Mouse (Mus musculus): ENCODE data around the gene Plcd3.

- no peak for TF ChIP-seq CTCF (IDR thresholded peaks at IDR 0.05 in 2 of 3, conservative IDR thresholded peaks at IDR 0.05 in 1 of 3; ENCODE audit: control insufficient read depth in 1 of 3, insufficient read depth in 1 of 3, low read depth in 2 of 3, low read length in 3 of 3, poor library complexity in 1 of 3, severe bottlenecking in 1 of 3)
- TF ChIP-seq MAFK (IDR thresholded peaks at IDR 0.05; ENCODE audit: borderline replicate concordance, low read depth, low read length), result no peak
- no peak for TF ChIP-seq TAL1 (IDR thresholded peaks at IDR 0.05; ENCODE audit: low read length)
- TF ChIP-seq USF2 (IDR thresholded peaks at IDR 0.05; ENCODE audit: borderline replicate concordance in 1 of 2, insufficient read depth in 1 of 2, low read depth in 1 of 2, low read length in 2 of 2), result no peak
- no peak for TF ChIP-seq NRF1 (IDR thresholded peaks at IDR 0.05; ENCODE audit: insufficient read depth, low read depth, low read length, poor library complexity, severe bottlenecking)
- no peak for TF ChIP-seq POLR2A (IDR thresholded peaks at IDR 0.05; ENCODE audit: control insufficient read depth in 1 of 2, insufficient read depth in 1 of 2, low read depth in 1 of 2, low read length in 2 of 2, poor library complexity in 1 of 2)
- TF ChIP-seq TCF12 (IDR thresholded peaks at IDR 0.05; ENCODE audit: low read depth, low read length), result no peak
- no peak for TF ChIP-seq SMC3 (IDR thresholded peaks at IDR 0.05; ENCODE audit: low read depth, low read length)
- TF ChIP-seq GATA1 (IDR thresholded peaks at IDR 0.05; ENCODE audit: low read depth, low read length), result no peak
- no peak for TF ChIP-seq MXI1 (IDR thresholded peaks at IDR 0.05; ENCODE audit: low read depth, low read length)
Measured at GRCm38 (mm10) chr11:103149771-103150170, 48.3 kb upstream of the Plcd3 start.
